Mouse (Mus musculus): Measurements from ENCODE around the gene Miox.

DNA sequence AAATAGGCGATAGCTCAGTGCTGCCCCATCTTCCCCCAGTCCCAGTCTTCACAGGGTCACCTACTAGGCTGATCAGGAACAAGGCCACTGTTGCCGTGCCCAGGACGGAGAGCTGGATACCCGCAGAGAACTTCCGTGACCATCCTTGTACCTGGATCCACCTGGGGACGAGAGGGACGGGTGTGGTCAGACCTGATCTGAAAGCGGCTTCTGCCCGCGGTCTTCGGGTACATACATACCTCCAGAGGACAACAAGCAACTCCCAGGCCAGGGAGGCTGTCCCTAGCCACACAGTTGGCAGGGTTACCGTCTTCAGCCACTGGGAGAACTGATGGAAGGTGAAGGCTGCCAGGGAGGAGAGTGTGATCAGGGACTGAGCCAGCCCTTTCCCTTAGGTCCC, 18.6 kb downstream of the Miox start:
- TF ChIP-seq POLR2A (IDR thresholded peaks at IDR 0.05; ENCODE audit: low read depth, low read length), result no peak
- no peak for TF ChIP-seq CTCF (IDR thresholded peaks at IDR 0.05; ENCODE audit: borderline replicate concordance, insufficient read depth, low read length)
